24 mouse cellular contexts compared by ENCODE assay signal in genomic region chr6:52155471-52155870, GRCm38 (mm10). TPM values are rescaled to one million over a fixed set of nuclear protein-coding genes. Genes with fewer than 3 reads are reported as not detected.
DNase-seq lines count a peak whose midpoint lies in the region; ATAC-seq and TF ChIP-seq lines count a peak whose summit lies in the region.
"Had no signal": no experiment of that assay in that cellular context is flagged by ENCODE, and none has a peak within 500 bp of the region (broad histone marks: within the 10 kb centered on the region; RNA-seq: fewer than 3 reads in every experiment).

No protein-coding gene starts in this region.

- H3K27me3 ChIP-seq in intestine, embryonic 14.5 days (replicated peaks; ENCODE audit: control insufficient read depth, insufficient read depth, low read length), result peaks cover 50% of the 10 kb centered on the region
- peaks cover 30% of the 10 kb centered on the region for H3K27me3 ChIP-seq in intestine, embryonic 16.5 days (replicated peaks; ENCODE audit: control insufficient read depth, insufficient read depth, low read length)
- H3K27me3 ChIP-seq in neural tube, embryonic 11.5 days (ENCODE audit: control insufficient read depth, insufficient read depth, low read length), result no peaks in the 10 kb centered on the region

- H3K4me3 ChIP-seq in intestine, embryonic 14.5 days (ENCODE audit: low read depth, low read length), result no peak overlapping the region
- H3K4me3 ChIP-seq in intestine, embryonic 16.5 days (ENCODE audit: low read length), result no peak overlapping the region
- 0 out of 2 replicates have a peak overlapping the region, but pooled peaks have one; percentile 15 for H3K4me3 ChIP-seq in neural tube, embryonic 11.5 days (ENCODE audit: low read depth, low read length)
- H3K4me3 ChIP-seq: forebrain, embryonic 10.5 days; gastrocnemius, adult 2 months; hindbrain, embryonic 10.5 days had no signal

- ATAC-seq in intestine, embryonic 14.5 days (replicated peaks; ENCODE audit: low FRiP score, low TSS enrichment, low read depth), result no peak
- no peak for ATAC-seq in intestine, embryonic 16.5 days
- no peak for ATAC-seq in neural tube, embryonic 11.5 days (ENCODE audit: insufficient read depth, low FRiP score, low TSS enrichment)
- ATAC-seq: activated CD4-positive, CD25-positive, alpha-beta regulatory T cell, adult 4 months; forebrain, embryonic 14.5 days; forebrain, postnatal 0 days; hindbrain, embryonic 16.5 days had no signal

- no peak for TF ChIP-seq POLR2A in brain, embryonic 14.5 days (IDR thresholded peaks at IDR 0.05; ENCODE audit: borderline replicate concordance, extremely low read depth, insufficient read depth, insufficient read length, poor library complexity, severe bottlenecking)

- no peaks in the 10 kb centered on the region for H3K36me3 ChIP-seq in intestine, embryonic 14.5 days (ENCODE audit: control insufficient read depth, insufficient read depth, low read length)
- H3K36me3 ChIP-seq in intestine, embryonic 16.5 days (ENCODE audit: control insufficient read depth, insufficient read depth, low read length), result no peaks in the 10 kb centered on the region
- H3K36me3 ChIP-seq in neural tube, embryonic 11.5 days (ENCODE audit: control insufficient read depth, insufficient read depth, low read length), result no peaks in the 10 kb centered on the region
- H3K36me3 ChIP-seq: forebrain, embryonic 10.5 days; hindbrain, embryonic 10.5 days; hindbrain, embryonic 13.5 days had no signal

- 70% methylated on average over 3 of the region's 3 CpGs for WGBS in intestine, embryonic 14.5 days
- WGBS in intestine, embryonic 16.5 days, result 77% methylated on average over 3 of the region's 3 CpGs
- WGBS in neural tube, embryonic 11.5 days, result 42% methylated on average over 3 of the region's 3 CpGs

- no peaks in the 10 kb centered on the region for H3K9me3 ChIP-seq in intestine, embryonic 14.5 days (ENCODE audit: control insufficient read depth, low read length)
- no peaks in the 10 kb centered on the region for H3K9me3 ChIP-seq in intestine, embryonic 16.5 days (ENCODE audit: control insufficient read depth, low read length)
- H3K9me3 ChIP-seq in neural tube, embryonic 11.5 days (ENCODE audit: control insufficient read depth, low read length), result no peaks in the 10 kb centered on the region
- H3K9me3 ChIP-seq: forebrain, embryonic 10.5 days; hindbrain, embryonic 10.5 days; hindbrain, embryonic 13.5 days had no signal

- TF ChIP-seq CTCF in brain, embryonic 14.5 days (IDR thresholded peaks at IDR 0.05; ENCODE audit: borderline replicate concordance, extremely low read depth, insufficient read depth, insufficient read length), result no peak

- H3K4me1 ChIP-seq in intestine, embryonic 14.5 days (replicated peaks; ENCODE audit: control insufficient read depth, insufficient read depth, low read length), result peaks cover 31% of the 10 kb centered on the region
- peaks cover 16% of the 10 kb centered on the region for H3K4me1 ChIP-seq in intestine, embryonic 16.5 days (ENCODE audit: control insufficient read depth, insufficient read depth, low read length)
- H3K4me1 ChIP-seq in neural tube, embryonic 11.5 days (ENCODE audit: control insufficient read depth, insufficient read depth, low read length), result peaks cover 55% of the 10 kb centered on the region

- H3K27ac ChIP-seq in intestine, embryonic 14.5 days (ENCODE audit: low read depth), result no peak overlapping the region
- H3K27ac ChIP-seq in intestine, embryonic 16.5 days (ENCODE audit: low read length), result no peak overlapping the region
- no peak overlapping the region for H3K27ac ChIP-seq in neural tube, embryonic 11.5 days (ENCODE audit: low read depth, low read length)
- H3K27ac ChIP-seq: forebrain, embryonic 10.5 days; gastrocnemius, adult 2 months; hindbrain, embryonic 10.5 days; hindbrain, embryonic 13.5 days had no signal

- DNase-seq in intestine, embryonic 14.5 days (ENCODE audit: low spot score), result peak; percentile 27
- DNase-seq in neural tube, embryonic 11.5 days (ENCODE audit: low spot score), result no peak
- no peak for DNase-seq in neural tube, embryonic 10.5 days (ENCODE audit: extremely low spot score, low spot score)
- peak; percentile 4 for DNase-seq in brain, embryonic 14.5 days (ENCODE audit: low read depth)
- DNase-seq in heart, postnatal 4 days, result no peak
- DNase-seq: adrenal gland, adult 8-10 months; adrenal gland, postnatal 25 days; cerebellum, adult 18-20 months; cerebellum, adult 9-10 months; cerebellum, postnatal 14 days; forebrain, postnatal 0 days; gastrocnemius, adult 2 months; gastrocnemius, postnatal 14 days had no signal

- no peak overlapping the region for H3K9ac ChIP-seq in intestine, embryonic 14.5 days (ENCODE audit: low read length)
- H3K9ac ChIP-seq in intestine, embryonic 16.5 days (ENCODE audit: low read depth, low read length), result no peak overlapping the region
- H3K9ac ChIP-seq in neural tube, embryonic 11.5 days (ENCODE audit: low read length), result no peak overlapping the region
- H3K9ac ChIP-seq: forebrain, postnatal 0 days; hindbrain, embryonic 13.5 days had no signal

- H3K4me2 ChIP-seq in intestine, embryonic 14.5 days (ENCODE audit: low read length), result no peak overlapping the region
- no peak overlapping the region for H3K4me2 ChIP-seq in intestine, embryonic 16.5 days (ENCODE audit: low read depth, low read length)
- peak overlapping the region; percentile 78 for H3K4me2 ChIP-seq in neural tube, embryonic 11.5 days (ENCODE audit: low read depth)
- H3K4me2 ChIP-seq: heart, embryonic 11.5 days had no signal

RNA-seq across cellular contexts. Expression of gene Hoxa1, which starts 2.6 kb away (rescaled TPM):
- polyA plus RNA-seq in intestine, embryonic 14.5 days (2014; fragmentation: Nextera tagmentation; extraction: Ambion mirVana), result 1.2 and 1.4 TPM in 2 replicates
- 0.72 and 0.88 TPM in 2 replicates for polyA plus RNA-seq in intestine, embryonic 16.5 days (2015; fragmentation: Nextera tagmentation; extraction: Ambion mirVana)
- polyA plus RNA-seq in neural tube, embryonic 11.5 days (2014; fragmentation: Nextera tagmentation; extraction: Ambion mirVana), result 8.0 and 9.3 TPM in 2 replicates
- 0.39 and 1.2 TPM in 2 replicates for polyA plus RNA-seq in brain, embryonic 14.5 days (2012; rRNA removed)
- total RNA-seq in heart, postnatal 4 days (2021), result under 1 TPM; 0.19 to 0.23 TPM
- polyA plus RNA-seq: activated CD4-positive, CD25-positive, alpha-beta regulatory T cell, adult 4 months; forebrain, embryonic 10.5 days; forebrain, embryonic 14.5 days; forebrain, postnatal 0 days had no signal

RNA-seq across cellular contexts. Expression of gene Hoxa2, which starts 9.2 kb away (rescaled TPM):
- polyA plus RNA-seq in intestine, embryonic 14.5 days (2014; fragmentation: Nextera tagmentation; extraction: Ambion mirVana), result 10.1 and 10.8 TPM in 2 replicates
- 5.0 and 5.1 TPM in 2 replicates for polyA plus RNA-seq in intestine, embryonic 16.5 days (2015; fragmentation: Nextera tagmentation; extraction: Ambion mirVana)
- polyA plus RNA-seq in neural tube, embryonic 11.5 days (2014; fragmentation: Nextera tagmentation; extraction: Ambion mirVana), result 36.0 and 37.5 TPM in 2 replicates
- polyA plus RNA-seq in brain, embryonic 14.5 days (2012; rRNA removed), result 3.2 and 14.2 TPM in 2 replicates
- under 1 TPM; 0.60 to 0.68 TPM for total RNA-seq in heart, postnatal 4 days (2021)
- total RNA-seq: forebrain, postnatal 0 days had no signal
- polyA plus RNA-seq: activated CD4-positive, CD25-positive, alpha-beta regulatory T cell, adult 4 months; forebrain, embryonic 10.5 days; forebrain, embryonic 14.5 days; forebrain, postnatal 0 days; frontal cortex, adult 2 months had no signal

RNA-seq across cellular contexts. Expression of gene 5730596B20Rik, which starts 21.8 kb away (rescaled TPM):
- polyA plus RNA-seq in intestine, embryonic 14.5 days (2014; fragmentation: Nextera tagmentation; extraction: Ambion mirVana), result 2.5 and 2.8 TPM in 2 replicates
- polyA plus RNA-seq in intestine, embryonic 16.5 days (2015; fragmentation: Nextera tagmentation; extraction: Ambion mirVana), result 1.5 TPM in 2 replicates
- polyA plus RNA-seq in neural tube, embryonic 11.5 days (2014; fragmentation: Nextera tagmentation; extraction: Ambion mirVana), result 4.1 and 4.5 TPM in 2 replicates
- 0.10 and 0.67 TPM in 2 replicates for polyA plus RNA-seq in brain, embryonic 14.5 days (2012; rRNA removed)
- under 1 TPM; 0.20 to 0.29 TPM for total RNA-seq in heart, postnatal 4 days (2021)
- total RNA-seq: forebrain, postnatal 0 days; heart, postnatal 25 days had no signal
- polyA plus RNA-seq: activated CD4-positive, CD25-positive, alpha-beta regulatory T cell, adult 4 months; forebrain, embryonic 10.5 days; forebrain, embryonic 14.5 days; forebrain, postnatal 0 days; frontal cortex, adult 2 months; heart, embryonic 14.5 days had no signal

RNA-seq across cellular contexts. Expression of gene Hoxa4, which starts 36.1 kb away (rescaled TPM):
- 7.5 and 7.7 TPM in 2 replicates for polyA plus RNA-seq in intestine, embryonic 14.5 days (2014; fragmentation: Nextera tagmentation; extraction: Ambion mirVana)
- polyA plus RNA-seq in intestine, embryonic 16.5 days (2015; fragmentation: Nextera tagmentation; extraction: Ambion mirVana), result 1.7 and 2.4 TPM in 2 replicates
- 10.2 and 11.7 TPM in 2 replicates for polyA plus RNA-seq in neural tube, embryonic 11.5 days (2014; fragmentation: Nextera tagmentation; extraction: Ambion mirVana)
- 1.9 and 16.4 TPM in 2 replicates for polyA plus RNA-seq in brain, embryonic 14.5 days (2012; rRNA removed)
- under 1 TPM; 0.71 to 0.86 TPM for total RNA-seq in heart, postnatal 4 days (2021)
- total RNA-seq: forebrain, postnatal 0 days had no signal
- polyA plus RNA-seq: activated CD4-positive, CD25-positive, alpha-beta regulatory T cell, adult 4 months; forebrain, embryonic 10.5 days; forebrain, embryonic 14.5 days; forebrain, postnatal 0 days; frontal cortex, adult 2 months had no signal

RNA-seq across cellular contexts. Expression of gene Hoxa5, which starts 48.9 kb away (rescaled TPM):
- 30.1 and 34.1 TPM in 2 replicates for polyA plus RNA-seq in intestine, embryonic 14.5 days (2014; fragmentation: Nextera tagmentation; extraction: Ambion mirVana)
- polyA plus RNA-seq in intestine, embryonic 16.5 days (2015; fragmentation: Nextera tagmentation; extraction: Ambion mirVana), result 15.3 and 15.5 TPM in 2 replicates
- polyA plus RNA-seq in neural tube, embryonic 11.5 days (2014; fragmentation: Nextera tagmentation; extraction: Ambion mirVana), result 53.4 and 56.5 TPM in 2 replicates
- polyA plus RNA-seq in brain, embryonic 14.5 days (2012; rRNA removed), result 5.0 and 47.1 TPM in 2 replicates
- 1 to 10 TPM; 1.3 to 1.5 TPM for total RNA-seq in heart, postnatal 4 days (2021)
- total RNA-seq: forebrain, postnatal 0 days had no signal
- polyA plus RNA-seq: activated CD4-positive, CD25-positive, alpha-beta regulatory T cell, adult 4 months; forebrain, embryonic 10.5 days; forebrain, embryonic 14.5 days; forebrain, postnatal 0 days; frontal cortex, adult 2 months had no signal

Comparison
In these comparisons a context has a peak if more than half of its experiments do, and no peak if none do; other contexts are left out.
1. DNase-seq: peak in intestine, embryonic 14.5 days (single experiment) and brain, embryonic 14.5 days (single experiment); none in neural tube, embryonic 11.5 days (single experiment), neural tube, embryonic 10.5 days (single experiment) and heart, postnatal 4 days (single experiment).